8 mouse cellular contexts compared by ENCODE assay signal in genomic region chrX:94234532-94235189, GRCm38 (mm10). TPM values are rescaled to one million over a fixed set of nuclear protein-coding genes. Genes with fewer than 3 reads are reported as not detected.
A peak's percentile ranks its signal among the peaks of the same experiment; 100 is the strongest.
DNase-seq lines count a peak whose midpoint lies in the region; ATAC-seq lines count a peak whose summit lies in the region.

TSS of gene Klhl15 (plus strand) at chrX:94234599.

- DNase-seq in adrenal gland, adult (ENCODE audit: inconsistent age in 2 of 2, low spot score in 1 of 2), result peak; percentile 89 to 96
- DNase-seq in embryo, embryonic 10 days (ENCODE audit: low spot score), result peak; percentile 80
- peak; percentile 79 for DNase-seq in gastrocnemius, postnatal 10 days
- peak; percentile 91 for DNase-seq in induced T-regulatory cell, adult 2 months (ENCODE audit: low read depth)
- peak; percentile 62 to 72 for DNase-seq in left cerebral cortex, adult 8-10 months (ENCODE audit: low spot score in 2 of 2)
- peak; percentile 78 for DNase-seq in right cerebral cortex, adult 18-20 months
- DNase-seq in urinary bladder, postnatal 10 days (ENCODE audit: low spot score), result peak; percentile 21

- peak; percentile 94 for ATAC-seq in megakaryocyte, adult 5-6 weeks (ENCODE audit: poor library complexity, severe bottlenecking)

RNA-seq across cellular contexts. Expression of gene Klhl15, which starts in this region (rescaled TPM):
- total RNA-seq in gastrocnemius, postnatal 10 days (2021), result 10 to 100 TPM in 1 of 2 experiments, 1 to 10 TPM in 1; 4.6 to 11.1 TPM
- 10 to 100 TPM; 23.9 to 31.8 (median 26.8) TPM for total RNA-seq in left cerebral cortex, adult 8-10 months (2022)
- total RNA-seq in megakaryocyte, adult 5-6 weeks (2015), result 9.4 and 12.9 TPM in 2 replicates
- total RNA-seq in megakaryocyte, adult 5-6 weeks (2017), result 6.9 and 7.2 TPM in 2 replicates

Comparison
In these comparisons a context has a peak if more than half of its experiments do, and no peak if none do; other contexts are left out.
1. Peak in every context shown above with its lines: DNase-seq and ATAC-seq.
2. DNase-seq: peak in every context shown above with its lines; median percentile 92 in adrenal gland, adult; 91 in induced T-regulatory cell, adult 2 months; 80 in embryo, embryonic 10 days; 79 in gastrocnemius, postnatal 10 days; 78 in right cerebral cortex, adult 18-20 months; 67 in left cerebral cortex, adult 8-10 months; 21 in urinary bladder, postnatal 10 days.